Mouse (Mus musculus): ENCODE measurements around the gene Tcf7l1. TPM values are rescaled to one million over a fixed set of nuclear protein-coding genes. Genes with fewer than 3 reads are reported as not detected.

The Tcf7l1 gene
- total RNA-seq, 4 experiments from 2014 or later = 1.7 to 4.4 (median 3.8) TPM

DNA sequence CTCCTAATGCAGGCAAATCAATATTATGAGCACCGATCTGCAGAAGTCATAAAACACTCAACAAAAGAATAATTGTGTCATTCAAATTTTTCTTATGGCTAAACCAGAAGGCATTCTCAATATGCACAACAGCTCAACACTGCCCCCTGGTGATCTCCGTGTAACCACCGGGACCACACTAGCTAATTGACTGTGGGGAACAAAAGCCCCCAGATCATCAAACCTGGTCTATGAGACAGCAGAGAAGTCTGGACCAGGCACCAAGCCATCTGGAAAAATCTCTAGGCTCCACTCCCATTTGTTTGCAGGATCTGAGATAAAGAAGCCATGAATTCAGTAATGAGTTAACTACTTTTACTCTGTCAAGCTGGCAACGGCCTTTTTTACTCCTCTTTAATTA lies 122.0 kb downstream of the Tcf7l1 start:
- DNase-seq (ENCODE audit: low spot score in 2 of 2) = peak in 1 of 2 experiments; percentile 55

DNA sequence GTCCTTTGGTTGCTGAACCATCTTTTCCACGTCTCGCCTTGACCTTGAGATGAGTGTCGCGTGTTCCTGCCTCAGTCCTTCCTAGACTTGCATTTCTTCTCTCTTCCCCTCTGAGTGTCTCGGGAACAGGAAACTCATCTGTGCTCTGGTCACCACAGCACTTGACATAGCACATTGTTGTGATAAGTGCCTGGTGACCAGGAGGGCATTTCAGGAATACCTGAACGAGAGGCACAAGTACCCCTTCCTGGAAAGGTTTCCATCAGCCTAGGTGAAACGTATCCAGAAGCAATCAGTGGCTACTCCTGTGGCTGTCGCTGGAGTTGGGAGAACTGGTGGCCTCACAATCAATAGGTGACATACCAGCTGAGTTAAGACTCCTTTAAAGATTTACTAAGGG lies 124.8 kb downstream of the Tcf7l1 start:
- no peak for DNase-seq (ENCODE audit: low spot score in 2 of 2)

DNA sequence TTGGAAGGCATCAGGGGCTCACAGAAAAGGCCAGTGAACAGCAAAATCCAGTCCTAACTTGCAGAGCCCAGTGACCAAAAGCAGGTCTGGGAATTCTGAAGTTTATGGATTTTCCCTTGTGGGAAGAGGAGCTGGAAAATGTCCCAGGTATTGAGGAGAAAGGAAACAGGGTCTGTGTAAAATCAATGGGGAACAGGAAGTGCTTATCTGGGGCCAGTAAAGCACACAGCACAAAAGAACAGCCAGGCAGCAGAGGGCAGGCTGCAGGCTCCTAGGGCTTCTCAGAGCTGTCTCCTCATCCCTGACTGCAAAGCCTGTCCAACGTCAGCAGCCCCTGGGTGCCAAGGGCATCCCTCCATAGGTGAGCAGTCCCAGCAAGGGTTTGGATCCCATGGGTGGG lies 126.1 kb downstream of the Tcf7l1 start:
- DNase-seq (ENCODE audit: low spot score in 2 of 2) = no peak

DNA sequence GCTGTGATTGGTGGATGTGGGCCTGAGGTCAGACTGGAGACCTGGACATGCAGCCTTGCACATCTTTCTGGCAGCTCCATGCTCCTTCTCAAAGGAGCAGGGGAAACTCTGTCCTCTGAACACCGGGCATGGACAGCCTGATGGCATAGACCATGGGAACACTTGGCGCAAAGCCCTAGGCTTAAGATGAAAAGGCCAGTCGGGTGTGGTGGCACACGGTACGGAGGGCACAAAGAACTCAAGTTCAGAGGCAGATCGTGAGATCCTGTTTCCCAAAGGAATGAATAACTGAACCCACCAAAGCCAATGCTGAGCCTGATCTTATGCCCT lies 128.7 kb downstream of the Tcf7l1 start:
- no peak for DNase-seq (ENCODE audit: low spot score in 2 of 2)

DNA sequence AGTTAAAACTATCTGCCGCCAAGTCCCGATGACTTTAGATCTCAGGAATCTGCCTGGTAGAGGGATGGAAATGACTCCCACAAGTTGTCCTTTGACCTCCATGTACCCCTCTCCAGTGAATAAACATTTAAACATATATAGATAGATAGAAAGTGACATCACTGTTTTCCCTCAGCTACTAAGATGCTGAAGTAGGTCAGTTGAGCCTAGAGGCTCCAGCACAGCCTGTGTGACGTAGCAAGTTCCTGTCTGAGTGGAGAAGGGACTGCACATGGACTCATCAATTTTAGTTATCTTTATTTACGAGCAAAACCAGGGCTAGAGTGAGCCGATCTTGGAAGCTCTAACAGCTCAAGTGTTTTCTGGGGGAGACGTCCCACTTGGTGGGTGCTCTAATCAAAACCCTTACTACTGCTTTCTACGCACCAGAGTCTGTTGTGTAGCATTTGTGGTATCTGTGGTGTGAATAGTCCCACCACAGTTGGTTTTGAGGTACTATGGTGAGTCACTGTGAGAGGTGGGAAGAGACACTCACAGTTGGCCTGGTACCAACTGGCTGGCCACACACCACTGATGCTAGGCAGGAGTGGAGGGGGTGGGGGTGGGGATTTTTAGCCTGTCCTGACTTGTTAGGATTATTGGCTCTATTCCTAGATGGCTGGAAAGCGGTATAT lies 129.2 kb downstream of the Tcf7l1 start:
- no peak for DNase-seq (ENCODE audit: low spot score in 2 of 2)

DNA sequence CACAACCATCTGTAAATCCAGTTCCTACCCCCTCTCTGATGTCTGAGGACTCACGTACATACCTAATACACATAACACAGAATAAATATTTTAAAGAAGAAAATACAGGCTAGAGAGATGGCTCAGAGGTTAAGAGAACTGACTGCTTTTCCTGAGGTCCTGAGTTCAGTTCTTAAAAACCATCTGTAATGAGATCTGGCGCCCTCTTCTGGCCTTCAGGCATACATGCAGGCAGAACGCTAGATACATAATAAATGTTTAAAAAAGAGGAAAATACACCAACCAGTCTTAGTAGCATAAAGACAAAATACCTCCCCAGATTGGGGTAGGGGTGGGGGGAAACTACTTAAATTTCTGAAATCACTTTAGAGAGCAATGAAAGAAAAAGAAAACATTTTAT lies 131.0 kb downstream of the Tcf7l1 start:
- no peak for DNase-seq (ENCODE audit: low spot score in 2 of 2)

DNA sequence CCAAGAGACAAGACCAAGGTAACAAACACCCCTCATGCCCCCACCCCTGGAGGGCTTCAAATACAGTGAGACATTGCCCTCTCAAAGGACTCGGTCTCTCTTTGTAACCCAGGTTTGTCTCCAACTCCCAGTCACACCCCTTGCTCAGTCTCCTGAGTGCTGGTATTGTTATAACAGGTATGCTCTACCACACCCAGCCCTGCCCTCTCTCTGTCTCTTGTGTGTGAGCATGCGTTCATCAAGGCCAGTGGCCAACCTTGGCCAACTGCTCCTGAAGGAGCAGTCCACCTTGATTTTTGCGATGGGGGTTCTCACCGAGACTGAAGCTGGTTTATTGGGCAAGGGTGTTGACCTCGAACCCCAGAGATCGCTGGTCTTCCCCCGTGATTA lies 133.0 kb downstream of the Tcf7l1 start:
- DNase-seq (ENCODE audit: low spot score in 2 of 2) = no peak

DNA sequence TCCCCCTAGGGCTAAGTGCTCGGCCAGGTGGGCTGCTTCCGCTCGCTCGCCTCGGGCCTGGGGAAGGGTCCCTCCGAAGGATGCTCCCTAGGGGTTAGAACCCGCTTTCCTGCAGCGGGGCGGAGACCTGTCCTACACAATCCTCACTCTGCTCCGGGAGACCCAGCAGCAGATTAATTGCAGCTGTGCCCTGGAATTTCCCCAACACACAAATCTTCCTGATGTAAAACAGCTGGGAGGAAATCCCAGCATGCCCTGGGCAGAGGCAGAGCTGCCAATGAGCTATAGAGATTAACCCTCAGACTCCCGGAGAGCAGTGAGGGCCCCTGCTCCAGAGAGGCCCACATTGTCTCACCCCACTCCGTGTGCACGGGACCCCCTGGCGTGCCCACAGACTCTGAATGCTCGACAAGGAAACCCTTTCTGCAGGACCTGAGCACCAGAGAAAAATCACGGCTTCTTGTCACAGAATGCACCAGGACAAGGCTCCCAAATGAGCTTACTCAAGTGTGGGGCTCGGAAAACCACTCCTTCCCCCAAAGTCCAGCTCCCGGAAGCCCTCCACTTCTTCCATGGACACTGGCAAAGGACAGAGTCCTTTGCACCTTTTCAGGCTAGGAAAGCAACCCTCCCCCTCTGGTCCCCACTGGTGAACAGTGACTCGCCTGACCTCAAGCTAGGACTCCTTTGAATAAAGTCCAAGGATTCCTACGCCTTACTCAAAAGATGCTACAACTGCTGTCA lies 133.6 kb downstream of the Tcf7l1 start:
- no peak for DNase-seq (ENCODE audit: low spot score in 2 of 2)

DNA sequence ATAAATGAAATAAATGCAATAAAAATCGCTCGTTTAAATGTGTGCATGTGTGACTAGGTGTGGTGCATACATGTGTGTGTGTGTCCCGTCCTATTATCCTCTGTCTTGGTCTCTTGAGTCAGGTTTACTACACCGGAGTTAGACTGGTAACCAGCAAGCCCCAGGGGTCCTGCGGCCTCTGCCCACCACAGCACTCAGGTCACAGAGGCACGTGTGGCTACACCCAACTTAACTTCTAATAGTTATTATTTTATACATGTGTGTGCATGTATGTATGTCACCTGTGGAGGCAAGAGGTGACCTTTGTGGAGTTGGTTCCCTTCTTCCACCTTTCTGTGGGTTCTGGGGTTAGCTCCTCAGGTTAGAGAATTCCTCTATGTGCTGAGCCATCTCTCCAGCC lies 134.7 kb downstream of the Tcf7l1 start:
- DNase-seq (ENCODE audit: low spot score in 2 of 2) = no peak

DNA sequence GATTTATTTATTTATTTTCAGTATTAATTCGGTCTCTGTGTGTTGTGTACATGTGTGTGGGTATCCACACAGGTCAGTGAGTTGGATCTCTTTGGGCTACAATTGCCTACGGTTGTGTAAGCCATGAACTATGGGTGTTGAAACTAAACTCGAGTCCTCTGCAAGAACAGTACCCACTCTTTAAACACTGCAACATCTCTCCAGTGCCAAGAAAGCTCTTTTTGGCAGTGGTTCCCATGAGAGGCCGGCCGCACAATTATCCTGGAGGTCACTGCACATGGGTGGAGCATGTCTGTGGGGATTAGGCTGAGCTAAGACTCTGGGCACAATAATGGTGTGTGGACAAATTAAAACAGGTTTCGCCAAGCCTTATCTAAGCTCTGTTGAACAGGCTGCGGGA lies 135.6 kb downstream of the Tcf7l1 start:
- DNase-seq (ENCODE audit: low spot score in 2 of 2) = no peak

DNA sequence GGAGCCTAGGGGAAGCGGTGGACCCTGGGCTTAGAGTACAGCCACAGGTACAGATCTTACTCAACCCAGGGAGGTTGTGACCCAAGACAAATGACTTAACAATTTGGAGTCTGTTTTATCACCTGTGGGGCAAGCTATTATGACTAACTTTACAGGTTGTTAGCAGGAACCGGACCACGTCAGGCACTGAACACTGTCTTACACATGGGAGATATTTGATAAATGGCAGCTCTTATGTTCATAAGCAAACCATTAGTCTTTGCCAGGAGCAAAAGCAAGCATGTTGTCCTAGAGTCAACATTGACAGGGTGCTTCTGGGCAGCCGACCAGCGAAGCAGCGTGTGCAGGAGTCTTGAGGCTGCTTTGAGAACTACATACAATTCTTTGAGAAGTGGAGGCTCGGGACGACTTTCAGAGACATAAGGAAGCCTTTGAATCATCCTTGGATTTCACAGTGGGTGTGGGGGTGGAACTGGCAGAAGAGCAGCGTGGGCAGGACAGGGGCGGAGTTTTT lies 138.7 kb downstream of the Tcf7l1 start:
- DNase-seq (ENCODE audit: low spot score in 2 of 2) = peak; percentile 59 to 69

DNA sequence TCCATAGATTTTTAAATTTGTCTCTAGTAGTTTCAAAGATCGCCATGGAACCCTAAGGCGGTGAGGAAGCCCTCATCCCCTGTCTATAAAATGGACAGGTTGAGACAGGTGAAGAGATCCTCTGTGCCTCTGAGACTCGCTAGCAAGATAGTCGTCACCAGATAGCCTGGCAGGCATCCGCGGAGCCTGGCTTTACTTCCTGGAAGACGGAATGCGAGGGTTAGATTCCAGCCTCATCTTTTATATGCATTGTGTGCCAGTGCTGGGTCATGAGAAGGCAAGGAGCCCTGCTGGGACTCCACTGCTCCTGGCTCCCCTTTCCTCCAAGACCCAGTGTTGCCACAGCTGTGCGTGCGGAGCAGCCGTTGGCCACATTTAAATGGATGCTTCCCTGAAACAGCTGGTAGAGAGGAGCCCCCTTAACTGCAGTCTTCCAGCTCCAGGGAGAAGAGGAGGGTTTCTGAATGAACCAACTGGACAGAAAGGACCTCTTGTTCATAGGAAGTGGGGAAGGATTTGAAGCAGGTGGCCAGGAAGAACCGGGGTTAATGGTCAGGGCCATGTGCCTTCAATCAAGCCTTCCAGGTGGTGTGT lies 141.0 kb downstream of the Tcf7l1 start:
- DNase-seq (ENCODE audit: low spot score in 2 of 2) = no peak

DNA sequence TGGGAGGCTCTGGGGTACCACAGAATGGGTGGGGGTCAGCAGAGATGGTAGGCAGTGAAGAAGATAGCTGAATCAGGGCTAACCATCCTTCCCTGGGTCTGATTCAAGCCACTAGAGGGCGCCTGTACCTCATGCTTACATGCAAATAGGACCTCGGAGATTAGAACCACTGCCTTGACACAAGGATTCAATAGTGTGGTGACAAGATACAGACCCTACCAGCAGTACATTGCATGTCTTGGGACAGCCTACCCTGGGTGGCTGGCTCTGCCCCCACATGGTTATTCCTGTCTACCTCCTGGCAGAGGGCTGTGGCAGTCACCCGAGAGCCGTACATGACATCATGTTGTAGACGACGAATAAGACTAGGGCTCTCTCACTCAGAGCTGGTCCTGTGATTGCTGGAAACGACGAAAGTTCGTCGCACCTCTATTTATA lies 141.7 kb downstream of the Tcf7l1 start:
- peak; percentile 40 to 83 for DNase-seq (ENCODE audit: low spot score in 2 of 2)

DNA sequence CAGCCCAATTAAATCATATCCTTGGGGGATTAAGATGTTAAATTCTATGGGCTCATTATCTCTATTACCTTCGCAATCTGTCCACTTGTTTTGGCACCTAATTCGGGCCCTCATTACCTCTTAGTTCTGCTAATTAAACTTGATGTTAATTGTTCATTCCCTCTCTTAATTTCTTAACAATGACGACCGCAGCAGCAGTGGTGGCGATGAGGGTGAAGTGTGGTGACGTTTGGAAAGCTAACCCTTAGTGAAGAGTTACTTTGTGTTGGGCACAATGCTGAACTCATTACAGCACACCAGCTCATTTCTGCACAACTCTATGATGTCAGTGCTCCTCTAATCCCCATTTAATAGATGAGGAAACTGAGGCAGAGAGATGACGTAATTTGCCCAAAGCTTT lies 143.7 kb downstream of the Tcf7l1 start:
- DNase-seq (ENCODE audit: low spot score in 2 of 2) = no peak

DNA sequence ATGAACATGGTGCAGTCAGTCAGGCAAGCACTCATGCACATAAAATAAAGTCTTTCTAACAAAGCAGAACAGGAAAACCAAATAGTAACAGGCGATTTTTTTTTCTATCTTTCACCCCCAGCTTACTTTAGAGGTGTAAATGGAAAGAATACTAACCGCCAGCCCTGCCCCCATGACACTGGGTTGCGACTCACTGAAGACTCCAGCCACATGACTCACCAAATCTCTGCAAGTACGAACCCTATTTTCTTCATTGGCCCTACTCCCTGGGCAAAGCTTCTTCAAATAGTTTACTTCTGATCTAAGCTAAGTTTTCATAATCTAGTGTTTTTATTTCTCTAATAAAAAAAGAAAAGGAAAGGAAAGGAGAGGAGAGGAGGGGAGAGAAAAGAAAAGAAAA lies 144.5 kb downstream of the Tcf7l1 start:
- DNase-seq (ENCODE audit: low spot score in 2 of 2) = no peak

DNA sequence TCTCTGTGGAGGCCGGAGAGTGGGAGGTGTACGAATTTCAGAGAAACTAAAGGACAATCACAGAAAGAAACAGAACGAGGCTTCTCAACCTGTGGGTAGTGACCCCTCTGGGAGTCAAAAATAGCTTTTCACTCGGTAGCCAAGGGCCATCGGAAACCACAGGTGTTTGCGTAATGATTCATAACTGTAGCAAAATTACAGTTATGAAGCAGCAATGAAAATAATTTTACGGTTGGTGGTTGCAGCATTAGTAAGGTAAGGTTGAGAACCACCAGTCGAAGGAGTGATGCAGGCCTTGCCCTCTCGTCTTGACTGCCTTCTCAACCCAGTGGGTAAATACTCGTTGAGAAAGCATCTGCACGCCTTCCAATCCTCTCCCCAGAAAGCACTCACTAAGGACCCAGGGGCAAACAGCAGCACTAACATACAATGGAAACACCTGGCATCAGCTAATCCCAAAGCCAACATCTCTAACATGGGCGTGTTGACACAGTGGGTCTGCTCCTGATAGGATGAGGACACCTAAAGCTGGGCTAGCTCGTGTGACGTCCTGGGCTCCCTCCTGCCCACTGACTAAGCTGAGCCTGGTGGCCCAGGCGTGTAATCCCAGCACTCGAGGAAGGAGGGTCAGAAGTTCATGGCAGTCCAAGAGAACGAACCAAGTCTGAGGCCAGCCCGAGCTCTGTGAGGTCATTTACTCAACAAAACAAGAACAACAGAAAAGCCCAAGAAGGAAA lies 147.7 kb downstream of the Tcf7l1 start:
- no peak for DNase-seq (ENCODE audit: low spot score in 2 of 2)

DNA sequence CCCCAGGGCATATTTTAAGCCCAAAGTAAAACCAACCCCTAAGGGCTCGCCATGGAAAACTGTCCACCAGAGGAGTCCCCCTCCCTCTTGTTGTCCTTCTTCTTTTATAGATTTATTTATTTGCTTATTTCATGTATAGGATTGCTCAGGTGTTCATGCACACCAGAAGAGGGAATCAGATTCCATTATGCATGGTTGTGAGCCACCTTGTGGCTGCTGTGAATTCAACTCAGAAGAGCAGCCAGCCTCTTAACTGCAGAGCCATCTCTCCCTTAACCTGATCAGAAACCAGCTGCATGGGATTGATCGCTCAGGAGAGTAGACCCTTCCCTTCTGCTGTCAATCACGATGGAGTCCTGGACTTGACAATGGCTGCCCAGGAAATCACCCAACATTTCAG lies 152.1 kb downstream of the Tcf7l1 start:
- no peak for DNase-seq (ENCODE audit: low spot score in 2 of 2)

DNA sequence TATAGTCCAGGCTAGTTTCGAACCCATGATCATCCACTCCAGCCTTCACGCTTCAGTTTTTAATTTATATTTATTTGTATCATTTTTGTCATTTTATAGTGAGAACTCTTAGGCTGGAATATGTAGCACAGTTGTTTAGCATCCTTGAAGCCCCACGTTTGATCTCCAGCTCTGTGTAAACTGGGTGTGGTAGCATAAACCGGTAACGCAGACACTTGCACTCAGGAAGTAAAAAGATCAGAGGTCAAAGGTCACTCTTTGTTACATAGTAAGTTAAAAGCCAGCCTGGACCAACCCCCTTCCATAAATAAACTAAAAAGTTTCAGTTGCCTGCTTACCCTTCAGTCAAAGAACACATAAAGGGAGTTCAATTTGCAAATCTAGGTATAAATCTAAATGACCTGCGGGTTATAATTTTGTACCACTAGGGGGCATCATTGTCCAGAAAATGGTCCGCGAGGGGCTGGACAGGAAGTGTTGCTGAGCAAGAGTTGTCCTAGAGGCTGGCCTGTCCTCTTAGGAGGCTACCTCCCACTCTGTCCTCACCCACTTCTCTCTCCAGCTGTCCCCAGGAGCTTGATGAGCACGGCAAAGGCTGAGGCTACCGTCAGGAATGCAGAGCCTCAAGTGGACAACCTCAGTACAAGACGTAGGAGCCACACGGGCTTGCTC lies 153.2 kb downstream of the Tcf7l1 start:
- peak in 1 of 2 experiments; percentile 43 for DNase-seq (ENCODE audit: low spot score in 2 of 2)

DNA sequence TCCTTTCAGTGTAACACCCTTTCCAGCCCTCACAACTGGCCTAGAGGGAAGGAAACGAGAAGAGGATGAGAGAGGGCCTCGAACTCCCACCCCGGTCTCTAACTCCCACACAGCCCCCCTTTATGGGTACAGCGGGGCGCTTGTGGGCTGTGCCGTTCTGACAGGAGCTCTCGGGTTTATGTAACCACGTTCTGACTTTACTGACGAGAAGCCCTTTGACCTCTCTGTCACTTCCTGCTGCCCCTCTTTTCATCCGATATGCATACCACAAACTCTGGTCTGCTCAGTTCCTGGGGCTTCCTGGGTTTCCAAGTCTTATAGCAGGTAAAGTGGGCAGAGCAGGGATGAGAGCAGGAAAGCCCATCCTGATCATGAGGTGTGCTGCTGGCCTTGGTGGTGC lies 154.7 kb downstream of the Tcf7l1 start:
- DNase-seq (ENCODE audit: low spot score in 2 of 2) = no peak

DNA sequence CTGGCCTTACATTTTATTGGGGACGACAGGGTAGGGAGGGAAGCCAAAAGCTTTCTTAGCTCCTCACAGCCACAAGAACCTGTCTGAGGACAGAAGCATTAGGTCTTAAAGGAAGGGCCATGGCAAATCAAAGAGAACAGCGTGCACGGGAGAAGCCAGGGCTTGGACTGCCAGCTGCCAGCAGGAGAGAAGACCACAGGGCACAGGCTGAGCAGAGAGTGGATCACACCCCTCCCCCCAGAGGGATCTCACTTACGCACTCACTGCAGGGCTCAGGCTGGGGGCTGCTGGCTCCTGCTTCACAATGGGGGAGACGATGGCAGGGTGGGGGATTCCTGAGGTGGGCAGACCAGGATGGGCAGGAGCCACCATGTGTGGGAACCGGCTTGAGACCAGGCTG lies 157.4 kb downstream of the Tcf7l1 start:
- no peak for DNase-seq (ENCODE audit: low spot score in 2 of 2)

DNA sequence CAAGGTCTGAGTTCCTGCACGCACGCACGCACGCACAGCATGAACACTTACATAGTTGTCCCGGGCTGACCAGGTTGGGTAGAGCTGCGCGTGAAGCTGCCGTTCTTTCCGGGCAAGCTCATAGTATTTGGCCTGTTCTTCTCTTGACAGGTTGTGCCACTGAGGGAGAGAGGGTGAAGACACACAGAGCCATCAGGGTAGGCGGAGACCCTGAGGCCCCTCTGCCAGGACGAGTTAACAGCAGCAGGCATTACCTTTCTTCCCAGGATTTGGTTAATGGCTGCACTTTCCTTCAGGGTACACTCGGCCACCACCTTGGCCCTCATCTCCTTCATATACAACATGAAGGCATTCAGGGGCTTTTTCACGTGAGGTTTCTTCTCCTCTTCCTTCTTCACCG lies 158.1 kb downstream of the Tcf7l1 start:
- DNase-seq (ENCODE audit: low spot score in 2 of 2) = no peak
